Mouse (Mus musculus) embryonic stem cell, embryonic (primary cell): Measurements from ENCODE around the gene Rufy4.

Source experiments
- CTCF ChIA-PET, 4 experiments: fragments of 300-600 bp in 2 of 4; fragments of 350-600 bp in 2 of 4; sonication (Branson Sonifier 250); formaldehyde crosslinking; loops; one replicate each; lab custom pipeline; 2022; ENCODE audit warnings: inconsistent platforms in 2 of 4; lab: Charles Lee
- POLR2A ChIA-PET, 4 experiments: fragments of 300-600 bp in 2 of 4; fragments of 350-600 bp in 2 of 4; sonication (Branson Sonifier 250); formaldehyde crosslinking; loops; one replicate each; lab custom pipeline; 2022; ENCODE audit warnings: antibody characterized with exemption in 4 of 4, inconsistent platforms in 1 of 4; lab: Charles Lee

Gene Rufy4

GRCm38 (mm10) chr1:74095296-74095695 lies 30.0 kb upstream of the Rufy4 start:
- CTCF ChIA-PET: interaction anchor here in 3 of 4 experiments (0.6 to 8.2 kb wide), 14 partner anchors 8 to 232 kb away, joined by 3 to 73 read pairs (median 4); no protein-coding TSS in a partner anchor
- POLR2A ChIA-PET: interaction anchor here in 3 of 4 experiments (0.8 to 16.1 kb wide), 25 partner anchors 9 to 302 kb away, joined by 3 to 185 read pairs (median 4); partner anchors contain the start of gene Rufy4 (in 1 of the 3)

DNA sequence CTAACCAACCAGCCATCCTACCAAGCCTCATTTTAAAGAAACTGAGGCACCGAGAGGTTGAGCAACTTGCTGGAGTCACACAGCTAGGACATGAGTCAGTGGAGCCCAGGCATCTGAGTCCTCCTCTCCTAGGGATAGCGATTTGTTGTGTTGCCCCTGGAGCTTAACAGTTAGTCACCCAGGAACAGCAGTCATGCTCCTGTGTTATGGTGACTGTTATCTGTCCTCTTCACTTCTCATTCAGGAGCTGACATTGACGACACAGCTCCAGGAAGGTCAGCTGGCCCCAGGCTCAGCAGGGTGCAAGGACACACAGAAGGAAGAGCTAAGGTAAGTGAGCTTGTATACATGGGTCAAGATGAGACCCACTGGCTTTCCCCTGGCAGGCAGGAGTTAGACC lies 29.6 kb upstream of the Rufy4 start:
- ChIA-PET CTCF (interaction anchor here (0.5 to 8.2 kb wide), 9 partner anchors 9 to 602 kb away, joined by 3 to 73 read pairs (median 5); no protein-coding TSS in a partner anchor), POLR2A (interaction anchor here in 3 of 4 experiments (0.7 to 16.1 kb wide), 21 partner anchors 8 to 302 kb away, joined by 3 to 185 read pairs (median 4); partner anchors contain the start of gene Rufy4 (in 1 of the 3))

- CTCF ChIA-PET: interaction anchor here in 3 of 4 experiments (0.5 to 8.2 kb wide), 13 partner anchors 11 to 97 kb away, joined by 3 to 73 read pairs (median 4); no protein-coding TSS in a partner anchor
- POLR2A ChIA-PET: interaction anchor here in 3 of 4 experiments (0.5 to 16.1 kb wide), 16 partner anchors 9 to 341 kb away, joined by 3 to 185 read pairs (median 4); no protein-coding TSS in a partner anchor
Measured at GRCm38 (mm10) chr1:74098004-74099000, 27.0 kb upstream of the Rufy4 start.

GRCm38 (mm10) chr1:74099001-74099435 lies 26.3 kb upstream of the Rufy4 start:
- ChIA-PET CTCF (interaction anchor here in 2 of 4 experiments (0.8 to 2.6 kb wide), 5 partner anchors 12 to 40 kb away, joined by 3 to 7 read pairs (median 6); no protein-coding TSS in a partner anchor), POLR2A (interaction anchor here in 3 of 4 experiments (0.6 to 16.1 kb wide), 7 partner anchors 9 to 717 kb away, joined by 3 to 185 read pairs (median 4); no protein-coding TSS in a partner anchor)

- POLR2A ChIA-PET: interaction anchor here in 2 of 4 experiments (0.6 to 16.1 kb wide), 4 partner anchors 4 to 266 kb away, joined by 3 to 185 read pairs (median 94); no protein-coding TSS in a partner anchor
Measured at GRCm38 (mm10) chr1:74103654-74104353, 21.5 kb upstream of the Rufy4 start.

DNA sequence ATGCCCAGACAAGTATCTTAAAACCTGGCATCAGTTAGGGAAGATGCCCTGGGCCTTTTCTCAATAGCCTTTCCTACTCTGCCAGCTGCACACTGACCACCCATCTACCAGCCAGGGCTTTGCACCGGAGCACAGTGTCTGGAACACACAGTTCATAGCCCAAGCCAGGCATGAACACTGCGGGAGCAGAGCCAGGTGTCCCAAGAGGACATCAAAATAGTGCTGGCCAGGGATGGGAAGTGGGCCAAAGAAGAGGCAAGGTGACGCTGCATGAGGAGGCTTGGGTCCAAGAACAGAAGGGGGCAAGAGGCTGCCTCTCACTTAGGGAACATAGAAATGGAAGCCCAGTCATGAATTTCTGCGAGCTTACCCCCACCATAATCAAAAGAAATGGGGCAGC lies 19.7 kb upstream of the Rufy4 start:
- ChIA-PET POLR2A (interaction anchor here in 3 of 4 experiments (1.1 to 12.1 kb wide), 4 partner anchors 10 to 14 kb away, joined by 3 to 185 read pairs (median 4); no protein-coding TSS in a partner anchor), CTCF (no interaction called here)

More at GRCm38 (mm10) chr1:74103654-74104353, 21.5 kb upstream of the Rufy4 start:
- CTCF ChIA-PET: interaction anchor here in 2 of 4 experiments (1.2 to 1.9 kb wide), 2 partner anchors 8 to 9 kb away, joined by 3 to 5 read pairs; no protein-coding TSS in a partner anchor

GRCm38 (mm10) chr1:74106214-74106613 lies 19.1 kb upstream of the Rufy4 start:
- ChIA-PET POLR2A (interaction anchor here in 3 of 4 experiments (1.1 to 12.1 kb wide), 5 partner anchors 9 to 14 kb away, joined by 3 to 185 read pairs (median 4); no protein-coding TSS in a partner anchor), CTCF (interaction anchor here in 1 of 4 experiments (1.1 kb wide), 1 partner anchor 9 kb away, joined by 3 read pairs; no protein-coding TSS in a partner anchor)

DNA sequence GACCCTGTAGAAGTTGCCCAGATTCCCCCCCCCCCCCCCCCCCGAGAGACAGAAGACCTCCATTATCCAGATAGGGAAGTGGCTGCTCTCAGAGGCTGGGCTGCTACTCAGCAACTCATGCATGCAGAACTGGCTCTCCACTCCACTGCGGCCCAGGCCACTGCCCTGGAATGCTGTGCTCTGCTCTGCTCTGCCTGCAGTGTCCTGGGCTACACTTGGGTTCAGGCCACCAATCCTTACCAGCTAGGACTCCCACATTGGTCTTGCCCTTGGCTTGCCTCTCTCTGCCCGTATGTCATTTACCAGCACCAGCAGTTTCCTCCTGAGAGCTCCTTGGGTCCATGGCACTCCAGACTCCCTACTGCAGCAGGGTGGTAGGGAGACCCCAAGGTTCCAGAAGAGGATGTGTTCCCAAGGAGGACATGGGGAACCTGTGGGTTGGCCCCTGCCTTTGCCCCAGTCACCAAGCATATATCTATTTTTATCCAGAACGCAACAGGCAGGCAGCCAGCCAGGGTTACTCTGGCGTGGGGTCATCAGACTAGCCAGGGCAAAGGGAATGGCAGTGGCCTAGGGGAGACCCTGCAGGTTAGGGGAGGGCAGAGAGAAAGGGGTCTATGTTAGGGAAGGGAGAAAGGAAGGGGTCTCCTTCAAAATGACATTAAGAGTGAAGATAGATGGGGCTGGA lies 17.3 kb upstream of the Rufy4 start:
- ChIA-PET CTCF (interaction anchor here in 2 of 4 experiments (0.6 to 1.1 kb wide), 3 partner anchors 206 to 593 kb away, joined by 3 to 7 read pairs (median 4); no protein-coding TSS in a partner anchor), POLR2A (interaction anchor here in 2 of 4 experiments (0.6 to 12.1 kb wide), 6 partner anchors 11 to 290 kb away, joined by 3 to 185 read pairs (median 4); partner anchors contain the start of genes Aamp (in 1 of the 2) and Pnkd (in 1 of the 2))

- ChIA-PET CTCF (interaction anchor here in 2 of 4 experiments (0.7 to 1.5 kb wide), 2 partner anchors 20 to 288 kb away, joined by 4 to 5 read pairs; no protein-coding TSS in a partner anchor), POLR2A (interaction anchor here in 3 of 4 experiments (0.6 to 12.1 kb wide), 7 partner anchors 11 to 309 kb away, joined by 3 to 185 read pairs (median 4); partner anchors contain the start of genes Aamp (in 1 of the 3) and Pnkd (in 1 of the 3))
Measured at GRCm38 (mm10) chr1:74109670-74110069, 15.7 kb upstream of the Rufy4 start.

- POLR2A ChIA-PET: interaction anchor here in 3 of 4 experiments (0.5 to 12.1 kb wide), 48 partner anchors 9 to 1903 kb away, joined by 3 to 185 read pairs (median 4); partner anchors contain the start of genes Rufy4 (in 2 of the 3), Aamp (in 1 of the 3), Pnkd (in 1 of the 3) and Tns1 (in 1 of the 3)
Measured at GRCm38 (mm10) chr1:74110932-74111695, 14.2 kb upstream of the Rufy4 start.

GRCm38 (mm10) chr1:74111696-74112030 lies 13.7 kb upstream of the Rufy4 start:
- ChIA-PET CTCF (interaction anchor here (0.7 to 1.9 kb wide), 19 partner anchors 11 to 1913 kb away, joined by 3 to 12 read pairs (median 3); partner anchors contain the start of gene Rufy4 (in 2 of the 4)), POLR2A (interaction anchor here in 3 of 4 experiments (0.7 to 12.1 kb wide), 38 partner anchors 9 to 1904 kb away, joined by 3 to 185 read pairs (median 4); partner anchors contain the start of genes Rufy4 (in 2 of the 3), Aamp (in 1 of the 3), Pnkd (in 1 of the 3) and Tns1 (in 1 of the 3))

More at GRCm38 (mm10) chr1:74110932-74111695, 14.2 kb upstream of the Rufy4 start:
- CTCF ChIA-PET: interaction anchor here (0.5 to 1.9 kb wide), 26 partner anchors 11 to 1913 kb away, joined by 3 to 12 read pairs (median 4); partner anchors contain the start of genes Rufy4 (in 2 of the 4) and Catip (in 1 of the 4)

DNA sequence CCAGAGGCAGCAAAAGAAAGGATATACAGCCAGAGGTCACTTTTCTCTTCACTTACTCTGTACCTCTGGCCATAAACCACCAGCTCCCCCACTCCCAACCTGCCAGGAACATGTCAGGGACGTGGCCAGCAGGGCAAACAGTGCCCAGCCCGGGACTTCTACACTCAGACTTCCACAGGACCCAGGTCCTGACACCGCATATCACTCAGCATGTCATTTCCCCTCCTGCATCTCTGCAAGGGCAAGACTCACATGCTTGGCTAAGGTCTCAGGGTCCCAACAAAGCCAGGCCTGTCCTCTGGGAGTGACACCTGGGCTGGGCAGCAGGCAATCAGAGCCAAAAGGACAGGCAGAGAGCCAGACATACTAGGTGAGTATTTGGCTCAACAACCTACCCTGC lies 12.3 kb upstream of the Rufy4 start:
- ChIA-PET POLR2A (interaction anchor here in 2 of 4 experiments (0.7 to 12.1 kb wide), 15 partner anchors 8 to 1366 kb away, joined by 3 to 185 read pairs (median 4); partner anchors contain the start of genes Chpf (in 1 of the 2), Tmem198 (in 1 of the 2) and Tns1 (in 1 of the 2)), CTCF (interaction anchor here in 3 of 4 experiments (0.6 to 1.5 kb wide), 6 partner anchors 9 to 146 kb away, joined by 3 to 7 read pairs (median 4); no protein-coding TSS in a partner anchor)

GRCm38 (mm10) chr1:74117876-74118275 lies 7.5 kb upstream of the Rufy4 start:
- CTCF ChIA-PET: interaction anchor here in 3 of 4 experiments (0.5 to 1.1 kb wide), 5 partner anchors 20 to 215 kb away, joined by 3 to 8 read pairs (median 4); no protein-coding TSS in a partner anchor
- POLR2A ChIA-PET: interaction anchor here in 2 of 4 experiments (1.0 to 1.9 kb wide), 5 partner anchors 16 to 76 kb away, joined by 3 to 6 read pairs (median 4); no protein-coding TSS in a partner anchor

DNA sequence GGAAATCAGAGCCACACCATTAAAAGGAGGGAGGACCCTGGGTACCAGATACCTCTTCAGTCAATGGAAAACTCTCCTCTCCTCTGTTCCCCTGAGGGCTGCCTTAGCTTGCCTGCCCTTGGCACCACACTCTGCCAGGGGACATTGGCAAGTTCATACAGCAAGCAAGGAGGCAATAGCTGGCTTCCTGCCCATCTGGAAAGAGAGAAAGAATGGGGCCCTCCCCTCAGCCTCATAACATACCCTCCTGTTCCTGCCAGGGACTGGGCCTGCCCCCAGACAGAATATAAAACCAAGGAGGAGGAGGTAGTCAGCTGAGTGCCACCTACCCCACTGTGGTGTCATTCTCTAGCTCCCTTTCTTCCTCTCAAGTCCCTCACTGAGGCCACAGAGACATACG lies 6.2 kb upstream of the Rufy4 start:
- CTCF ChIA-PET: interaction anchor here in 1 of 4 experiments (1.1 kb wide), 1 partner anchor 20 kb away, joined by 4 read pairs; no protein-coding TSS in a partner anchor
- POLR2A ChIA-PET: interaction anchor here in 1 of 4 experiments (1.9 kb wide), 1 partner anchor 36 kb away, joined by 6 read pairs; no protein-coding TSS in a partner anchor

DNA sequence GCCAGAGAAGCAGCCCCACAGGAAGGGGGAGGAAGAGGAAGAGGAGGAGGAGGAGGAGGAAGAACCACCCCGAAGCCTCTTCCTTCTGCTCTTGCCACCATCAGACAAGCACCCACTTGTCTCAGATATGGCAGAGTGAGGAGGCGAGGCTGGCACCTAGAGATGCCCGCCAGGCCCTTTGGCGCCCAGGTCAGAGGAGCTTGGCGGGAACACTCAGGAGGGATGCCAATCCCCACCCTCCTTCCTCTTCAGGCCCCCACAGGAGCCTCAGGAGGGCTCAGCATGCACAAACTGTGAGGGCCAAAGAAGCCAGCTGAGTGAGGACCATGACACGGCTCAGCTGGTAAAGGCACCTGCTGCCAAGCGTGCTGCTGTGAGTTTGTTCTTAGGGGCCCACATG lies 4.2 kb upstream of the Rufy4 start:
- ChIA-PET CTCF (no interaction called here), POLR2A (interaction anchor here in 2 of 4 experiments (1.3 to 3.9 kb wide), 2 partner anchors 9 to 11 kb away, joined by 10 to 16 read pairs; no protein-coding TSS in a partner anchor)
